Mouse (Mus musculus): Measurements from ENCODE around the gene Krtap4-1. TPM values are rescaled to one million over a fixed set of nuclear protein-coding genes. Genes with fewer than 3 reads are reported as not detected.

Krtap4-1 gene
- polyA plus RNA-seq (2012; rRNA removed), result not detected in 2 replicates

DNA sequence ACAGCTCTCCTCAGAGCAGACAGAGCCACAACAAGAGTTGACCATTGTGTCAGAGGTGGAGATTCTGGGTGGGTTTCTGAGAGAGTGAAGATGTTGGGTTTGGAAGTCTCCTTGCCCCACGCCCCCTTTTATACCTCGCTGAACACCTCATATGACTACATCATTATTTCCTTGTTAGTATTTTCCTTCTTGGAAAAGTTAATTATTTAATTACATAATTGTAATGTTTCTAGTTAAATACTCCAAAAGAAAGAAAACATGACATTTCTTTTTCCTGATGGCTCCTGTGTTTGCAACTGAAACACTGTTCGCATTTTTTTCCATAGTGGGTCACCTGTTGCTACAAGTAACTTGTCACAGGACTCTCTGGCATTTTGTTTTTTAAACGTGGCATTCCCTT lies at the start of gene Krtap4-1:
Krtap4-1 (minus strand) TSS at position 101 of the 400 bp plus-strand sequence.

DNA sequence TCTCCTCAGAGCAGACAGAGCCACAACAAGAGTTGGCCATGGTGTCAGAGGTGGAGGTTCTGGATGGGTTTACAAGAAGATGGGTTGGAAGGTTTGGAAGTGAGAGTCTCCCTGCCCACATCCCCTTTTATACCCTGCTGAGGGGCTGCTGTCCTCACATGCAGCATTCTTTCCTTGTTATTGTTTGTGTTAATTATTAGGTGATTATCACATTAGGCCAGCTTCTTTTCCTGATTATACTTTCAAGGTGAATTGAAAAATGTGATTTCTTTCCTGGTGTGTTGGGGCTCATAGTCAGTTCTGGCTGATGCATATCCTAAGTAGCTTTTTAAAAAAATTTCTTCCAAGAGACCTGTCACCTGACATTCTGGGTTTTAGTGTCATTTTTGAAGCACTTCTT lies 37.8 kb upstream of the Krtap4-1 start, which contains the start of gene Krtap4-6:
Krtap4-6 (minus strand) TSS at position 101 of the 400 bp plus-strand sequence.

DNA sequence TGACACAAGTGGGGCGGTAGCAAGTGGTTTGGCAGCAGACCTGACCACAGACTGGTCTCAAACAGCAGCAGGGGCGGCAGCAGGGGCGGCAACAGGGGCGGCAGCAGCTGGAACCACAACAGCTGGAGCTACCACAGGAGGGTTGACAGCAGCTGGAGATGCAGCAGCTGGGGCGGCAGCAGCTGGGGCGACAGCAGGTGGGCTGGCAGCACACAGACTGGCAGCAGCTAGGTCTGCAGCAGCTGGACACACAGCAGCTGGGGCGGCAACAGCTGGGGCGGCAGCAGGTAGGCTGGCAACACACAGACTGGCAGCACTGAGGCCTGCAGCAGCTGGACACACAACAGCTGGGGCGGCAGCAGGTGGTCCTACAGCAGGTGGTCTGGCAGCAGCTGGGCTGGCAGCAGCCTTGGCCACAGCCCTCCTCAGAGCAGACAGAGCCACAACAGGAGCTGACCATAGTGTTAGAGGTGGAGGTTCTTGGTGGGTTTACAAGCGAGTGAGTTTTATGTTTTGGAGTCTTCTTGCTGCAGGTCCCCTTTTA lies 30.5 kb upstream of the Krtap4-1 start, which contains the start of gene Gm11563:
Gm11563 (minus strand) TSS at position 494 of the 544 bp plus-strand sequence.

DNA sequence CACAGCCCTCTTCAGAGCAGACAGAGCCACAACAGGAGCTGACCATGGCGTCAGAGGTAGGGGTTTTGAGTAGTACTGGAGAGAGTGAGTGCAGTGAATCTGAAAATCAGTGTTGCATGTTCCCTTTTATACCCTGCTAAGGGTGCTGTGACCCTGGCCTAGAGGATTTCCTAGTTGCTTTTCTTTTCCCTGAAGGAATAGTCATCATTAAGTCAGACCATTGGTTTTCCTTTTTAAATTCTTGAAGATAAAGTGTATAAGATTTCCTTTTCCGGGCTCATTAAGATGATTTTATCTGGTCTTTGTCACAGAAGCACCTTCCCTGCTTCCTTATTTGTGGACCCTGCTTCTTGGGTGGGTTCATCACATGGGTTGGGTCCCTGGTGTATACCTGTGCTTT lies 22.1 kb upstream of the Krtap4-1 start, which contains the start of gene Gm11555:
Gm11555 (minus strand) TSS at position 101 of the 400 bp plus-strand sequence.

DNA sequence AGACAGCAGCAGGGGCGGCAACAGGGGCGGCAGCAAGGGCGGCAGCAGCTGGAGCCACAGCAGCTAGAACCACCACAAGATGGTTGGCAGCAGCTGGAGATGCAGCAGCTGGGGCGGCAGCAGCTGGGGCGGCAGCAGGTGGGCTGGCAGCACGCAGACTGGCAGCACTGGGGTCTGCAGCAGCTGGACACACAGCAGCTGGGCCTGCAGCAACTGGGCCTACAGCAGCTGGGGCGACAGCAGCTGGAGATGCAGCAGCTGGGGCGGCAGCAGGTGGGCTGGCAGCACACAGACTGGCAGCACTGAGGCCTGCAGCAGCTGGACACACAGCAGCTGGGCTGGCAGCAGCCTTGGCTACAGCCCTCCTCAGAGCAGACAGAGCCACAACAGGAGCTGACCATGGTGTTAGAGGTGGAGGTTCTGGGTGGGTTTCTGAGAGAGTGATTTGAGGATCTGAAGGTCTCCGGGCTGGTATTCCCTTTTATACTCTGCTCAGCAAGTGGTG lies 15.6 kb upstream of the Krtap4-1 start, which contains the start of gene Krtap4-7:
Krtap4-7 (minus strand) TSS at position 455 of the 505 bp plus-strand sequence.

DNA sequence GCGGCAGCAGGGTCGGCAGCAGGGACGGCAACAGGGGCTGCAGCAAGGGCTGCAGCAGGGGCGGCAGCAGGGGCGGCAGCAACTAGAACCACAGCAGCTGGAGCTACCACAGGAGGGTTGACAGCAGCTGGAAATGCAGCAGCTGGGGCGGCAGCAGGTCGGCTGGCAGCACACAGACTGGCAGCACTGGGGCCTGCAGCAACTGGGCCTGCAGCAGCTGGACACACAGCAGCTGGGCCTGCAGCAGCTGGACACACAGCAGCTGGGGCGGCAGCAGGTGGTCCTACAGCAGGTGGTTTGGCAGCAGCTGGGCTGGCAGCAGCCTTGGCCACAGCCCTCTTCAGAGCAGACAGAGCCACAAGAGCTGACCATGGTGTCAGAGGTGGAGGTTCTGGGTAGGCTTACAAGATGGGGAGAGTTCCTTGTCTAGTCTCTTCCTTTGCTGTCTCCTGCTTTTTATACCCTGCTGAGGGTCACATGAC lies 6.7 kb upstream of the Krtap4-1 start, which contains the start of gene Krtap4-2:
Krtap4-2 (minus strand) TSS at position 432 of the 482 bp plus-strand sequence.

DNA sequence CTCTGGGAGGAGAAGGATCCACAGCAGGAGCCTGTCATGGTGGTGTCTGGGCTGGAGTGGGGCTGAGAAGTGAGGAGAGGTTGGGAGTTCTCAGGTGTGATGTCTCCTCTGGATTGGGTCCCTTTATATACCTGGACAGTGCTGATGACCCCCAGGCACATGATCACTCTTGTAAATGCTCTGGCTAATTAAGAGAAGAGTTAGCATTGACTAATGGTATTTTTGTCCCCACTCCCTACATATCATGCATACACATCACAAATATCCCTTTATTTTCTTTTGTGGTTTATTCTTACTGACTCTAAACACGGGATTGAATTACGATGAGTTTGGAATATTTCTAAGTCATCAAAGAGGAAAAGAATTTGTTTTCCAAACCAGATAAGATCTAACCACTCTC lies 7.7 kb downstream of the Krtap4-1 start, which contains the start of gene Gm11562:
Gm11562 (minus strand) TSS at position 101 of the 400 bp plus-strand sequence.

DNA sequence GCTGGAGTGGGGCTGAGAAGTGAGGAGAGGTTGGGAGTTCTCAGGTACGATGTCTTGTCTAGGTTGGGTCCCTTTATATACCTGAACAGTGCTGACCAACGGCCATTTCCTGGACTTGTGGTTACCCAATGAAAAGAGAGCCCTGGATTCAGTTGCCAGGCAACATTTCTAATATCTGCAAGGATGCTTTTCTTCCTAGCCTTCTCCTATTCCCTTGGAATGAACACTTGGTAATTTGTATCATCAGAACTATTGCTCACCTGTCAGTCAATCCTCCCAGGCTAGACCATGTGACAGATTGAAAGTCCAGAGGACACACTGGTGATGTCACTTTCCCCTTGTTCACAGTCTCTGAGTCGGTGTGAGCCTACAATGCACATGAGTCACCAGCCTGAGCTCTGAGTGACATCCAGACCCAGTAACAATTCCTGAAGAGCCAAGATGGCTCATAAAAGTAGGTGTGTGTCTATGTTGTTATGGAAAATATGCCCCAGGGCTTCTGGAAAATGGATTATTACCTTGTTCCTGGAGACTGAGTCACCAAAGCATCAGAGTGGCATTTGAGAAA lies 13.2 kb downstream of the Krtap4-1 start, which contains the start of gene Krtap2-4:
Krtap2-4 (minus strand) TSS at position 51 of the 568 bp plus-strand sequence.

DNA sequence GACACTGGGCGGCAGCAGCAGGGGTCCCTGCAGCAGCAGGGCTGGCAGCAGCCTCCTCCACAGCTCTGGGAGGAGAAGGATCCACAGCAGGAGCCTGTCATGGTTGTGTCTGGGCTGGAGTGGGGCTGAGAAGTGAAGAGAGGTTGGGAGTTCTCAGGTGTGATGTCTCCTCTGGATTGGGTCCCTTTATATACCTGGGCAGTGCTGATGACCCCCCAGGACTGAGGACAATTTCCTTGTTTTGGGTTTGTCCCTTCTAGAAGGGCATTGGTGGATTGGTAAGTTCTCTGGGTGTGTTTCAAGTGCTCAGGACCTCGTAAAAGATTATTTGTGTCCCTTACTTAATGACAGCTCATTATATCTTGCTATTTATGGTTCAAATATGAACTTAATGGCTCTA lies 17.9 kb downstream of the Krtap4-1 start, which contains the start of gene Gm11937:
Gm11937 (minus strand) TSS at position 101 of the 400 bp plus-strand sequence.

DNA sequence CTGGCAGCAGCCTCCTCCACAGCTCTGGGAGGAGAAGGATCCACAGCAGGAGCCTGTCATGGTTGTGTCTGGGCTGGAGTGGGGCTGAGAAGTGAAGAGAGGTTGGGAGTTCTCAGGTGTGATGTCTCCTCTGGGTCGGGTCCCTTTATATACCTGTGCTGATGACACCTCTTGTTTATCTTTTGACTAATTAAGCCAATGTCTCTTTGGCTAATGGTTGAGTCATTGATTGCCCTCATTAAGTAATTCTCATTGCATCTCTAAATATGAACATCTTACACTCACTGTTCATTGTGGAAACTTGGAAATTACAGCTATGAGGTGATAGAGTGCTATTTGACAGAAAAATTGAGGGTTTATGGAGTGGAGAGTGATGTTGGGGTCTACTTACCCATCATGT lies 24.8 kb downstream of the Krtap4-1 start, which contains the start of gene Gm11938:
Gm11938 (minus strand) TSS at position 101 of the 400 bp plus-strand sequence.

DNA sequence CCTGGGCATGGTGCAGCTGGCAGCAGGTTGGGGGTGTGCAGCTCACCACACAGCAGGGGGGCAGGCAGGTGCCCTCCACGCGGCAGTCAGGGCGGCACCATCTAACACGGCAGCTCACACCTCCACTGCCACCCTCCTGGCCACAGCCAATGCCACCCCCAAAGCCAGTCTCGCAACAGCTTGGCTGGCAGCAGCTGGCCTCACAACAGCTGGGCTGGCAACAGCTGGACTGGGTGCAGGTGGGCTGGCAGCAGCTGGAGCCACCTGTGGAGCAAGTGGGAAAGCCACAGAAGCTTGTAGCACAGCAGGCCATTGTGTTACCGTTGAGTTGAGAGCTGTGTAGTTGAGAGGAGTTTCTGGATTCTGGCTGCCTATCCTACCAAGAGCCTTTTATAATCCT lies 30.3 kb downstream of the Krtap4-1 start, which contains the start of gene Krtap9-3:
Krtap9-3 (minus strand) TSS at position 364 of the 400 bp plus-strand sequence.

DNA sequence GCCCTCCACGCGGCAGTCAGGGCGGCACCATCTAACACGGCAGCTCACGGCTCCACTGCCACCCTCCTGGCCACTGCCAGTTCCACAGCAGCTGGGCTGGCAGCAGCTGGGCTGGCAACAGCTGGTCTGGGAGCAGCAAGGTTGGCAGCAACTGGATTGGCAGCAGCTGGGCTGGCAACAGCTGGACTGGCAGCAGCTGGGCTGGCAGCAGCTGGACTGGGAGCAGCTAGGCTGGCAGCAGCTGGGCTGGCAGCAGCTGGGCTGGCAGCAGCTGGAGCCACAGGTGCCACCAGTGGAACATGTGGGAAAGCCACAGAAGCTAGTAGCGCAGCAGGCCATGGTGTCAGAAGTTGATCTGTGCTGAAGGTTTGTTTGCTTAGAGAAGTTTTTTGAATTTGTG lies 37.1 kb downstream of the Krtap4-1 start, which contains the start of gene Krtap1-3:
Krtap1-3 (minus strand) TSS at position 359 of the 400 bp plus-strand sequence.

DNA sequence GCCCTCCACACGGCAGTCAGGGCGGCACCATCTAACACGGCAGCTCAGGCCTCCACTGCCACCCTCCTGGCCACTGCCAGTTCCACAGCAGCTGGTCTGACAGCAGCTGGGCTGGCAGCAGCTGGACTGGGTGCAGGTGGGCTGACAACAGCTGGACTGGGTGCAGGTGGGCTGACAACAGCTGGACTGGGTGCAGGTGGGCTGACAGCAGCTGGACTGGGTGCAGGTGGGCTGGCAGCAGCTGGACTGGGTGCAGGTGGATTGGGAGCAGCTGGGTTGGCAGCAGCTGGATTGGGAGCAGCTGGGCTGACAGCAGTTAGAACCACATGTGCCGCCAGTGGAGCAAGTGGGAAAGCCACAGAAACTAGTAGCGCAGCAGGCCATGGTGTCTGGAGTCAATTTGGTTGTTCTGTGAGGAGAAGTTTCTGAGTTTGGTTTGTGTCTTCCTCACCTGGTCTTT lies 44.8 kb downstream of the Krtap4-1 start, which contains the start of gene Krtap1-4:
Krtap1-4 (minus strand) TSS at position 410 of the 460 bp plus-strand sequence.

DNA sequence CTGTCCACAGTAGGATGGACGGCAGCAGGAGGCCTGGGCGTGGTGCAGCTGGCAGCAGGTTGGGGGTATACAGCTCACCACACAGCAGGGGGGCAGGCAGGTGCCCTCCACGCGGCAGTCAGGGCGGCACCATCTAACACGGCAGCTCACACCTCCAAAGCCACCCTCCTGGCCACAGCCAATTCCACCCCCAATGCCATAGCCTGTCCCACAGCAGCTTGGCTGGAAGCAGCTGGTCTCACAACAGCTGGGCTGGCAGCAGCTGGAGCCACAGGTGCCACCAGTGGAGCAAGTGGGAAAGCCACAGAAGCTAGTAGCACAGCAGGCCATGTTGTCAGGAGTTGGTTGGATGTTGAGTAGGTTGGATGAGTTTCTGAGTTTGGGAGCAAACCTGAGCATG lies 47.4 kb downstream of the Krtap4-1 start, which contains the start of gene Krtap1-5:
Krtap1-5 (minus strand) TSS at position 381 of the 400 bp plus-strand sequence.

Other genes starting within 250 kb of the Krtap4-1 start
- gene Krt10, start 238.9 kb downstream of the Krtap4-1 start, polyA plus RNA-seq (2012; rRNA removed), result 1.2 and 1.3 TPM in 2 replicates
- 0.03 and 0.05 TPM in 2 replicates for gene Krt12, start 206.0 kb downstream of the Krtap4-1 start, polyA plus RNA-seq (2012; rRNA removed)
- 16.0 and 17.2 TPM in 2 replicates for gene Krt20, start 190.1 kb downstream of the Krtap4-1 start, polyA plus RNA-seq (2012; rRNA removed)
- 0.40 and 0.45 TPM in 2 replicates for gene Krt23, start 135.1 kb downstream of the Krtap4-1 start, polyA plus RNA-seq (2012; rRNA removed)
- not detected in 2 replicates for gene Krt39, start 106.9 kb downstream of the Krtap4-1 start, polyA plus RNA-seq (2012; rRNA removed)
- not detected in 2 replicates for gene Krt40, start 85.1 kb downstream of the Krtap4-1 start, polyA plus RNA-seq (2012; rRNA removed)
- gene Krtap3-3, start 77.4 kb downstream of the Krtap4-1 start, polyA plus RNA-seq (2012; rRNA removed), result not detected in 2 replicates
- gene Krtap3-2, start 71.4 kb downstream of the Krtap4-1 start, polyA plus RNA-seq (2012; rRNA removed), result not detected in 2 replicates
- gene Gm11939, start 68.8 kb downstream of the Krtap4-1 start, polyA plus RNA-seq (2012; rRNA removed), result not detected in 2 replicates
- gene Krtap3-1, start 61.6 kb downstream of the Krtap4-1 start, polyA plus RNA-seq (2012; rRNA removed), result not detected in 2 replicates
- gene Krtap1-5, start 47.2 kb downstream of the Krtap4-1 start, polyA plus RNA-seq (2012; rRNA removed), result not detected in 2 replicates
- gene Krtap1-4, start 44.6 kb downstream of the Krtap4-1 start, polyA plus RNA-seq (2012; rRNA removed), result not detected in 2 replicates
- gene Krtap1-3, start 36.9 kb downstream of the Krtap4-1 start, polyA plus RNA-seq (2012; rRNA removed), result not detected in 2 replicates
- not detected in 2 replicates for gene Krtap9-3, start 30.1 kb downstream of the Krtap4-1 start, polyA plus RNA-seq (2012; rRNA removed)
- not detected in 2 replicates for gene Gm11938, start 24.9 kb downstream of the Krtap4-1 start, polyA plus RNA-seq (2012; rRNA removed)
- gene Gm11937, start 18.0 kb downstream of the Krtap4-1 start, polyA plus RNA-seq (2012; rRNA removed), result not detected in 2 replicates
- not detected in 2 replicates for gene Krtap2-4, start 13.4 kb downstream of the Krtap4-1 start, polyA plus RNA-seq (2012; rRNA removed)
- not detected in 2 replicates for gene Gm11562, start 7.8 kb downstream of the Krtap4-1 start, polyA plus RNA-seq (2012; rRNA removed)
- gene Krtap4-2, start 6.8 kb upstream of the Krtap4-1 start, polyA plus RNA-seq (2012; rRNA removed), result not detected in 2 replicates
- gene Krtap4-7, start 15.9 kb upstream of the Krtap4-1 start, polyA plus RNA-seq (2012; rRNA removed), result not detected in 2 replicates
- not detected in 2 replicates for gene Gm11555, start 22.0 kb upstream of the Krtap4-1 start, polyA plus RNA-seq (2012; rRNA removed)
- not detected in 2 replicates for gene Gm11563, start 30.7 kb upstream of the Krtap4-1 start, polyA plus RNA-seq (2012; rRNA removed)
- not detected in 2 replicates for gene Krtap4-6, start 37.7 kb upstream of the Krtap4-1 start, polyA plus RNA-seq (2012; rRNA removed)
- gene Gm14190, start 62.5 kb upstream of the Krtap4-1 start, polyA plus RNA-seq (2012; rRNA removed), result not detected in 2 replicates
- gene Gm14180, start 106.1 kb upstream of the Krtap4-1 start, polyA plus RNA-seq (2012; rRNA removed), result not detected in 2 replicates
- gene Gm11595, start 144.7 kb upstream of the Krtap4-1 start, polyA plus RNA-seq (2012; rRNA removed), result not detected in 2 replicates
- gene Krtap4-8, start 152.5 kb upstream of the Krtap4-1 start, polyA plus RNA-seq (2012; rRNA removed), result not detected in 2 replicates
- not detected in 2 replicates for gene Krtap4-9, start 157.0 kb upstream of the Krtap4-1 start, polyA plus RNA-seq (2012; rRNA removed)
- not detected in 2 replicates for gene Gm11596, start 165.2 kb upstream of the Krtap4-1 start, polyA plus RNA-seq (2012; rRNA removed)
- not detected in 2 replicates for gene Gm11569, start 170.7 kb upstream of the Krtap4-1 start, polyA plus RNA-seq (2012; rRNA removed)
- gene Gm11554, start 176.2 kb upstream of the Krtap4-1 start, polyA plus RNA-seq (2012; rRNA removed), result not detected in 2 replicates
- not detected in 2 replicates for gene Krtap4-13, start 181.7 kb upstream of the Krtap4-1 start, polyA plus RNA-seq (2012; rRNA removed)
- not detected in 2 replicates for gene Gm11564, start 187.4 kb upstream of the Krtap4-1 start, polyA plus RNA-seq (2012; rRNA removed)
- not detected in 2 replicates for gene 2300003K06Rik, start 209.8 kb upstream of the Krtap4-1 start, polyA plus RNA-seq (2012; rRNA removed)
- gene Krtap4-16, start 223.4 kb upstream of the Krtap4-1 start, polyA plus RNA-seq (2012; rRNA removed), result 0.09 and 0.10 TPM in 2 replicates
- not detected in 2 replicates for gene Gm11568, start 229.7 kb upstream of the Krtap4-1 start, polyA plus RNA-seq (2012; rRNA removed)
- gene Gm11559, start 236.2 kb upstream of the Krtap4-1 start, polyA plus RNA-seq (2012; rRNA removed), result not detected in 2 replicates
- gene Krtap9-1, start 245.2 kb upstream of the Krtap4-1 start, polyA plus RNA-seq (2012; rRNA removed), result not detected in 2 replicates

All from liver, embryonic 14 days (tissue).